Mouse (Mus musculus): ENCODE measurements around the gene Ren1. TPM values are rescaled to one million over a fixed set of nuclear protein-coding genes. Genes with fewer than 3 reads are reported as not detected.

Ren1 gene
- polyA plus RNA-seq, 1 experiment from 2014 or later = 0.25 TPM

DNA sequence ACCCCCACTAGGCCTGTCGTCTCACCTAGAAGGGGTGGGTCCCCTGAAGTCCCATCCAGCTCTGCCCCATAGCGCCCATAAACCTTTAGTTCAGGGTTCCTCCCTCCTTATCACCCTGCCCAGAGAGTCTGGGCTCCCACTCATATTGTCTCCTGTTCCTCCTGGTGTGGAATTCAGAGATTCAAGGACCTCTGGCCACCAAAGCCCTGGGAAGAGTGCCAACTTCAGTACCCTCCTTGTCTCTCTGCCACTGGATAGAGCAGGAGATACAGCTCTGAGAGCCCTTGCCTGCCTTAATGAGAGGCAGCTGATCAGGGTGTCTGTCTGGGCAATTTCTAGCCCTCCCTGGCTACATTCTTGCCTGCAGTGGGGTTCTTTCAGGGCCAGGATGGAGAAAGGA is 14.6 kb downstream of the Ren1 start:
- H3K4me3 ChIP-seq = no peak overlapping the region
- peaks cover 45% of the 10 kb centered on the region for H3K27me3 ChIP-seq
- ATAC-seq (ENCODE audit: insufficient number of reproducible peaks, insufficient read depth, low FRiP score, low TSS enrichment, low read depth) = no peak
- no peaks in the 10 kb centered on the region for H3K36me3 ChIP-seq
- H3K4me2 ChIP-seq = no peak overlapping the region
- WGBS = 27% methylated on average over 2 of the region's 2 CpGs
- H3K9me3 ChIP-seq = no peaks in the 10 kb centered on the region
- H3K27ac ChIP-seq = no peak overlapping the region
- H3K9ac ChIP-seq = no peak overlapping the region
- peaks cover 32% of the 10 kb centered on the region for H3K4me1 ChIP-seq

DNA sequence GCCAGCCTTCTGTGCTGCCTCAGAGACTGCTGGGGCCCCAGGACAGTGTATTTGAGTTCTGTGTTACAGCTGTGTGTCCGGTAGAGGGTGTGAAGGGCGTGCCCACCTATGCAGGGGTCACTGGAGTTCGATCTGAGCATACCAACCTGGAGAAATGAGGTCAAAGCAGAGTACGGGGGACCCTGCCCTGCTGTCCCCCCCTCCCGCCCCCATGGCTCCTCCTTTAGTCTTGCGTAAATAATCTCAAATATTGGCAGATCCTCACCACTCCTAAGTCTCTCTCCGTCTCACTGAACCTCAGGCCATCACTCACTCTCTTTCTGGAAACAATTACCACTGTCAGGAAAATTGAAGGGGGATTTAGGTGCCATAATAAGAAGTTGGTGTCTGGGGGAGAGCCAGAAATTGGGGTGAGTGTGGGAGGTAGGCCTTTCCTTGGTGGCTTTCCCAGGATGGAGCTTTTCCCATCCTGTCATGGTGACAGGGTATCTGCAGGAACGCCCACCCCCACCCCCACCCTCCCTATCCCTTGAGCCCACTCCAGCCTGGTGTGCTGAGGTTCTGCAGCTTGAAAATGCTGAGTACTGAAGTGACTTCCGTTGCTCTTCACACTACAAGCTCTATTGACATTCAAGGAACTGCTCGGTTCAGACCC is 16.8 kb downstream of the Ren1 start:
- Histone ChIP-seq H3K9me3 (no peaks in the 10 kb centered on the region), H3K27ac (0 out of 2 replicates have a peak overlapping the region, but pooled peaks have one; percentile 29), H3K4me2 (peak overlapping the region; percentile 7; the same call in 1 of the 2 replicates), H3K36me3 (no peaks in the 10 kb centered on the region), H3K4me3 (no peak overlapping the region), H3K4me1 (peaks cover 32% of the 10 kb centered on the region), H3K27me3 (peaks cover 45% of the 10 kb centered on the region), H3K9ac (no peak overlapping the region)
- WGBS = 34% methylated on average over 10 of the region's 10 CpGs
- ATAC-seq (ENCODE audit: insufficient number of reproducible peaks, insufficient read depth, low FRiP score, low TSS enrichment, low read depth) = no peak

DNA sequence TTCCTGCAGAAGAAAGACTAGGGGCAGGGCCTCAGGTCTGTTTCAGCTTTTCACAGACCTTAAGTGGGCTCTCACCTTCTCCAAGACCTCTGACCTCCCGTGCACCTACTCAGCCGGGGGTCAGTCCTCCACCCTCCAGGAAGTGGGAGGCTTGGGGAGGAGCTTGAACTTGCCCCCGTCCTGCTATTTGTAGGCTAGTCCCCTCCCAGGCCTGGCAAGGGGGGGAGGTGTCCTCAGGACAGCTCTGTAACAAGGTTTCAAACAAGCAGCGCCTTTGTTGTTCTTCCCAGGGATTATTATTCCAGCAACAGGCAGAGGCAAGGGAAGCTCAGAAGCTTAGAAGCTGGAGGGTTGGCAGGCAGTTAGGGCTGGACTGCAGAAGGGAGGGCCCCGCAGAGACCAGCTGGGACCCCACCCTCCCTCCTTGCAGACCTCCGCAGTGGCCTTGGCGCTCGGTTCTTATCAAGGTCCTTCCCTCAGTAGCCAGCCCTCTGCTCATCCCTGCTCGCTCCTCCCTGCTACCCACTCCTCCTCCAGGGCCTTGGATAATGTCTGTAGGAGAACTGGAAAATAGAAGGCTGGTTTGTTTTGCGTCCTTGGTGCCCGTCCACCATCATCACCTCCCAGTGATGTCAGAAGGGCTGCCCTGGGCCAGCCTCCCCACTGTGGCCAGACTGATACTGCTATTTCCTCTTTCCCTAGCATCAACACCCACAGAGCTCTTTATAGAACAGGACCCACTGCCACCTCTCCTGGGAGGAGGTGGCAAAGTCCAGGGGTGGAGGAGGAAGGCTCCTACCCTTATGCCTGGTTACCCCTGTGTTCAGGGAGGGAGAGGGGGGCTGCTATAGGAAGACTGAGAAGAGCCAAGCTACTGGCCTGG is 17.5 kb downstream of the Ren1 start:
- Histone ChIP-seq H3K4me2 (peak overlapping the region; percentile 7), H3K27me3 (peaks cover 39% of the 10 kb centered on the region), H3K27ac (peak overlapping the region; percentile 29; the same call in 1 of the 2 replicates), H3K4me3 (no peak overlapping the region), H3K4me1 (peaks cover 32% of the 10 kb centered on the region), H3K36me3 (no peaks in the 10 kb centered on the region), H3K9ac (peak overlapping the region; percentile 52), H3K9me3 (no peaks in the 10 kb centered on the region)
- 16% methylated on average over 11 of the region's 11 CpGs for WGBS
- no peak for ATAC-seq (ENCODE audit: insufficient number of reproducible peaks, insufficient read depth, low FRiP score, low TSS enrichment, low read depth)

DNA sequence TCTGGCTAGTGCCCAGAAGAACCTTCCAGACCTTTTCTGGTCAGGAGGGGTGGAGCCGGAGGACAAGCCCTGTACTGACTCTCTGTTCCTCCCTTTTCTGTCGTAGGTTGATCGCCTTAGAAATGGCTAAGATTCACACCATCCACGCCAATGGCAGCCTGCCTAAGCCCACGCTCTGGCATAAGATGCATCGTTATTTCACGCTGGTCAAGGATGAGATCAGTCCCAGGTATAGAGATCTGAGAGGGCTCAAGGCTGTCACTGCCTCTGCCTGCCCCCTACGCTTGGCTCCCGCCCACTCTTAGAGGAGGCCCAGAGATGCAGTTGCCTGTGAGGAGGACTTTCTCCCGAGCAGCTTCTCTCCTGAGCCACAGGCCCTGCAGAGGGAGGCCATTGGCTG is 18.3 kb downstream of the Ren1 start:
- ATAC-seq (ENCODE audit: insufficient number of reproducible peaks, insufficient read depth, low FRiP score, low TSS enrichment, low read depth) = no peak
- Histone ChIP-seq H3K9me3 (no peaks in the 10 kb centered on the region), H3K4me3 (no peak overlapping the region), H3K27ac (no peak overlapping the region), H3K27me3 (peaks cover 31% of the 10 kb centered on the region), H3K9ac (no peak overlapping the region), H3K36me3 (no peaks in the 10 kb centered on the region), H3K4me1 (peaks cover 27% of the 10 kb centered on the region), H3K4me2 (no peak overlapping the region)
- WGBS = 57% methylated on average over 10 of the region's 10 CpGs

DNA sequence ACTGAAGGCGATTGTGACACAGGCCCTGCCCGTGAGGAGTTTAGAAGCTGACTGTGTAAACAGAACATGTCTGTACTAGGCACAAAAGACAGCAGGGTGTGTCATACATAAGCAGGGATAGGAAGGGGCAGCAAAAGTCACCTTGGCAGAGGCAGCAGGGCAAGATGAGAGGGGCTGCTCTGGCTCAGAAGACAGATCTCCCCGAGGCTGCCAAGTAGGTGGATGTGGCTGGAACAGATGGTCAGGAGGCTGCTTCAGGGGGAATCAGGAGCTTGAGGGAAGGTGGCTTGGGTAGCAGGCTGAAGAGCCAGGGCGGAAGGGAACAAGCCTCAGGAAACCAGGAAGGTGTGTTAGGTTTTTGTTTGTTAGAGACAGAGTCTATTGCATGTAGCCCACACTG is 20.0 kb downstream of the Ren1 start:
- H3K4me3 ChIP-seq = no peak overlapping the region
- H3K27ac ChIP-seq = no peak overlapping the region
- H3K9ac ChIP-seq = no peak overlapping the region
- no peak for ATAC-seq (ENCODE audit: insufficient number of reproducible peaks, insufficient read depth, low FRiP score, low TSS enrichment, low read depth)
- H3K4me1 ChIP-seq = peaks cover 15% of the 10 kb centered on the region
- H3K36me3 ChIP-seq = no peaks in the 10 kb centered on the region
- 67% methylated on average over 4 of the region's 4 CpGs for WGBS
- H3K27me3 ChIP-seq = peaks cover 14% of the 10 kb centered on the region
- H3K4me2 ChIP-seq = no peak overlapping the region
- H3K9me3 ChIP-seq = no peaks in the 10 kb centered on the region

DNA sequence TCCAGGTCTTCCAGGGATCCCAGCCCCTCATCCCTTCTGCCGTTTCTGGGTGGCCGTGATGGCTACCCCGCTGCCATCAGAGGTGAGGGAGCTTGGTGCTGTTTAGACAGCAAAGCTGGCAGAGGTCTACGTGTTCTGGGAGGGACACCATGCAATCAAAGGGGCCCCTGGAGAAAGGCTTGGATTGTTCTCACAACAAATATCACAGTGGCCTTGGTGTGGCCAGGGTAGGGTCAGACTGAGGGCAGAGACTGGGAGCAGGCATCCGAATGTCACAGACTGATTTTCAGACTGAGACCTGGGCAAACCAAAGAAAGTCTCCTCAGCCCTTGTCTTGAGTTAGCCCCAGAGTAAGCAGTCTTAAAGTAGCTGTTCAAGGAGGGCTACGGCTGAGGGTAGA is 21.1 kb downstream of the Ren1 start:
- Histone ChIP-seq H3K36me3 (no peaks in the 10 kb centered on the region), H3K27ac (no peak overlapping the region), H3K9me3 (no peaks in the 10 kb centered on the region), H3K27me3 (0 out of 2 replicates have a peak, but pooled peaks cover 4% of the 10 kb centered on the region), H3K9ac (no peak overlapping the region), H3K4me1 (peaks cover 15% of the 10 kb centered on the region), H3K4me2 (no peak overlapping the region), H3K4me3 (no peak overlapping the region)
- no peak for ATAC-seq (ENCODE audit: insufficient number of reproducible peaks, insufficient read depth, low FRiP score, low TSS enrichment, low read depth)
- 86% methylated on average over 6 of the region's 6 CpGs for WGBS

DNA sequence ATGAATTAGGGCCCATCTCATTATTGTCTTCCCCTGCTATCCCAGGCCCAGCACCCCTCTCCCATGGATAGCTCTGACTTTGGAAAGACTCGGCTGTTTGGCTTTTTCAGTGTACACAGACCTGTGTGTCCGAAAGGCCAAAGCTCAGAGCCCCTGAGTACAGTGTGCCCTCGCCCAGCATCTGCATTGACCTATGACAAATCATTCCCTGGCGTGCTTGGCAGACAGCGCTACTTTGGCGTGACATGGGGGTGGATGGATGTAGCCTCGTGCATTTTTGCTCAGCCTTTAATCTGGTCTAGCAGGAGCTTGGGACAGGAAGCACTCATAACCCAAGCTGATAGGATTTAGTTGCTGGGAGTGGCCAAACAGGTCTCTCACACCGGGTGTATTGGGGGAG is 21.8 kb downstream of the Ren1 start:
- no peak overlapping the region for H3K27ac ChIP-seq
- H3K4me3 ChIP-seq = no peak overlapping the region
- no peak for ATAC-seq (ENCODE audit: insufficient number of reproducible peaks, insufficient read depth, low FRiP score, low TSS enrichment, low read depth)
- no peaks in the 10 kb centered on the region for H3K9me3 ChIP-seq
- 71% methylated on average over 8 of the region's 8 CpGs for WGBS
- H3K4me2 ChIP-seq = no peak overlapping the region
- no peaks in the 10 kb centered on the region for H3K36me3 ChIP-seq
- no peak overlapping the region for H3K9ac ChIP-seq
- no peaks in the 10 kb centered on the region for H3K27me3 ChIP-seq
- peaks cover 12% of the 10 kb centered on the region for H3K4me1 ChIP-seq

DNA sequence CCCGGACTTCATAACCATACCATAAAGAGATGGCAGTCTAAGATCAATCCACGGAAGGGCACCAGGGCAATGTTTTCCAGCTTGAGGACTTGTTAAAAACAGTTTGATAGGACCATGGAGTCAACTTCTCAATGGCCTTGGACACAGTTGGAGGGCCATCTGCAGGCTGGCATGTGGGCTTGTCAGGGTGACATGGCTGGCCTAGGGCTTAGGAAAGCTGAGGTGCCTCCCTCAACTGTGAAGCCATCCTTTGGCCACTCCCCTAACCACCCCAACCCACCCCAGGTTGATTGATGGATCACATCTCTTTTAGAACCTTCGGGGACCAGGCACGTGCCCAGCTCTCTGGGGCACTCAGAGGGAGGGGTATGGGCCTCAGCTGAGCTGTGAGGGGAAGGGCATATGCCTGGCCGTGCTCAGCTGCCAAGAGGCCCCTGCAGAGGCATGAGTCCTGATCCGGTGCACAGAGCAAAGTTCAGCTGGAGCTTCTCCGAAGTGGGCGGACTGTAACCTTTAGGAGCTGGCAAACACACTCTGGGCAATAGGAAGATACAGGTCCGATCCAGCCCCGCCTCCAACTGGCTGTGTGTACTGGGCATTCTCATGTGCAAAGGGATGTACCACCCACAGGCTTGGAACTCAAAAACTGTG is 25.5 kb downstream of the Ren1 start:
- Histone ChIP-seq H3K9ac (no peak overlapping the region), H3K4me1 (peaks cover 4% of the 10 kb centered on the region), H3K27me3 (no peaks in the 10 kb centered on the region), H3K9me3 (no peaks in the 10 kb centered on the region), H3K27ac (no peak overlapping the region), H3K4me2 (no peak overlapping the region), H3K36me3 (no peaks in the 10 kb centered on the region), H3K4me3 (no peak overlapping the region)
- no peak for ATAC-seq (ENCODE audit: insufficient number of reproducible peaks, insufficient read depth, low FRiP score, low TSS enrichment, low read depth)
- 77% methylated on average over 10 of the region's 10 CpGs for WGBS

DNA sequence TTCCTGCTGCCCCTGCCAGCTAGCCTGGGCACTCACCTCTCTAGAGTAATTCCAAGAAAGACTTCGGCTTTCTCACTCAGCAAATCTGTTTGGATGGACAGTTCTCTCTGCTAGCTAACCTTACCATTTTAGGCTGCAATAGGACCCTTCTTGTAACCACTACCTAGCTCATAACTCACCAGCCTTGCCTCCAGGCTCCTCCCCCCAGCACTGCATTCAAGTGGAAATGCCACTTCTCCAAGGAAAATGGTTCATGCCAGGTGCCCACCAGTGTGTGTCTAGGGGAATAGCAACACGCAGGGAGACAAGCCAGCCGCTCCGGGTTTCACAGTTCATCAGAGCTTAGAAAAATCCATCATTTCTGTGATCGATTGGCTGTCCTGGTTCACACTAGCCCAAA is 27.2 kb downstream of the Ren1 start:
- H3K36me3 ChIP-seq = no peaks in the 10 kb centered on the region
- H3K9me3 ChIP-seq = no peaks in the 10 kb centered on the region
- no peak overlapping the region for H3K4me2 ChIP-seq
- no peak overlapping the region for H3K27ac ChIP-seq
- no peak for ATAC-seq (ENCODE audit: insufficient number of reproducible peaks, insufficient read depth, low FRiP score, low TSS enrichment, low read depth)
- no peak overlapping the region for H3K9ac ChIP-seq
- H3K4me3 ChIP-seq = no peak overlapping the region
- WGBS = 84% methylated on average over 5 of the region's 5 CpGs
- H3K4me1 ChIP-seq = peaks cover 4% of the 10 kb centered on the region
- H3K27me3 ChIP-seq = no peaks in the 10 kb centered on the region

DNA sequence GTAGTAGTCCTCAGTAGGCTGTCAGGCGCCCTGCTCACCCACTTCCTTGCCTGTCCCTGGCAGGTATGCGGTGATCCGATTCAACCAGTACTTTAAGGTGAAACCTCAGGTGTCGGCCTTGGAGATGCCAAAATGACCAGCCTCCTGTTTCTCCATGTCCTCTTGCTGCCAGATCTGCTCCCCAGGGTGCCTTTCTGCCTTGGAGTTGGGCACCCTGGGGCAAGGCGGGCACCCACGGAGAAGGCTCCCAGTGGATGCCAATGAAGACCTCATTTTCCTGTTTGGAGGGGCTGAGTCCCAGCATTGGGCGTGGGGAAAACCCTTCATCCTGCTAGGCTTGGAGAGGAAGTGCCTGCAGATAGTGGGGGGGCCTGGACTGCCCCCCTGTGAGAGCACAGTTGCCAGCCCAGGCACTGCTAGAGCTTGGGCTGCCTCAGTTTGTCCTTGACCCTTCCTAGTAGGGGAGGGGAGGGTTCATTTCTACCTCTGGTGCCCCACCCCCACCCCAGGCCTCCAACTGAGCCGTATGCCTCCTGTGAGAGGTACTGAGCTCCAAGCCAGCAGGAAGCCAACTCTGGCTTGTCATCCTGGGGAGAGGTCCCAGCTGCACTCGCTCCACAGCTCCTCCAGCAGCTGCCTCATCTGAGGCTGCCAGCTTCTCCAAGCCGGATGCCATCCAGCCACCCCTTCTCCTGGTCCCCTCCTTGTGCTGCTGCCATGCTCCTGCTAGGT is 29.1 kb downstream of the Ren1 start:
- Histone ChIP-seq H3K4me1 (peaks cover 4% of the 10 kb centered on the region), H3K27me3 (no peaks in the 10 kb centered on the region), H3K27ac (no peak overlapping the region), H3K4me3 (no peak overlapping the region), H3K4me2 (no peak overlapping the region), H3K36me3 (peaks cover 14% of the 10 kb centered on the region), H3K9me3 (no peaks in the 10 kb centered on the region), H3K9ac (no peak overlapping the region)
- no peak; the same call in 1 of the 2 replicates for ATAC-seq (ENCODE audit: insufficient number of reproducible peaks, insufficient read depth, low FRiP score, low TSS enrichment, low read depth)
- WGBS = 66% methylated on average over 10 of the region's 10 CpGs

DNA sequence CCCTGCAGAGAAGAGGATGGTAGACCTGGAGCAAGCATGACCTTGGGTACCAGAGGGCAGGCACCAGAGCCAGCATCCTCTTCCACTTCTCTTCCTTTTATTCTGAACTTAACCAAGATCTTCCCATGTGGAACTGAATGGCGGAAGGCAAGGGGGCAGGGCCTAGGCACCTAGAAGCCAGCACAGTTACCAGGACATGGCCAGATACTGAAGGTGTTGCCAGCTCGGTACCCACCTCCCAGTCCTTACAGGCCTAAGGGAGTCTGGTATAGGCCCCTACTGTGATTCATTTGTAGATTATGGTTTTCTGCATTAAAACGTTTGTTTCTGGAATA is 29.6 kb downstream of the Ren1 start:
- no peak for ATAC-seq (ENCODE audit: insufficient number of reproducible peaks, insufficient read depth, low FRiP score, low TSS enrichment, low read depth)
- Histone ChIP-seq H3K27me3 (no peaks in the 10 kb centered on the region), H3K27ac (no peak overlapping the region), H3K4me2 (no peak overlapping the region), H3K36me3 (peaks cover 14% of the 10 kb centered on the region), H3K4me3 (no peak overlapping the region), H3K9ac (no peak overlapping the region), H3K4me1 (peaks cover 4% of the 10 kb centered on the region), H3K9me3 (no peaks in the 10 kb centered on the region)
- whole genome bisulfite sequencing = 83% methylated on average over 3 of the region's 3 CpGs
